Mouse (Mus musculus): ENCODE data around the gene Sec24c. TPM values are rescaled to one million over a fixed set of nuclear protein-coding genes. Genes with fewer than 3 reads are reported as not detected.
A peak's percentile ranks its signal among the peaks of the same experiment; 100 is the strongest.

Gene Sec24c
- total RNA-seq, 1 experiment, result 104 TPM

GRCm38 (mm10) chr14:20713832-20714231 lies 39.7 kb downstream of the Sec24c start:
- no peak for TF ChIP-seq ZC3H11A (IDR thresholded peaks at IDR 0.05; ENCODE audit: borderline replicate concordance, low read depth, low read length)
- TF ChIP-seq ZNF384 (IDR thresholded peaks at IDR 0.05; ENCODE audit: low read depth, low read length), result no peak
- TF ChIP-seq MAFK (IDR thresholded peaks at IDR 0.05; ENCODE audit: insufficient read depth, low read depth, low read length), result no peak
- TF ChIP-seq HCFC1 (IDR thresholded peaks at IDR 0.05; ENCODE audit: borderline replicate concordance, insufficient read depth, low read length), result no peak
- TF ChIP-seq CHD2 (IDR thresholded peaks at IDR 0.05; ENCODE audit: low read depth, low read length), result no peak
- no peaks in the 10 kb centered on the region; a peak in 1 of 4 replicates for H3K4me1 ChIP-seq (ENCODE audit: control insufficient read depth in 2 of 2, insufficient read depth in 2 of 2, low read length in 2 of 2, poor library complexity in 1 of 2)
- in situ Hi-C loops (cut with MboI; ENCODE audit: low sequenced_read_pairs in 2 of 2, unreplicated experiment in 2 of 2), result no loop called here
- peak overlapping the region; percentile 28 to 37; a peak in 2 of 4 replicates for H3K4me3 ChIP-seq (ENCODE audit: insufficient read depth in 1 of 2, low read depth in 1 of 2, low read length in 2 of 2, poor library complexity in 1 of 2, severe bottlenecking in 1 of 2)
- DNase-seq (ENCODE audit: low read depth, low spot score), result no peak
- H3K27ac ChIP-seq (ENCODE audit: insufficient read depth, low read depth, low read length, poor library complexity, severe bottlenecking), result no peak overlapping the region
- H3K9ac ChIP-seq (ENCODE audit: insufficient read depth, low read depth, low read length, poor library complexity, severe bottlenecking), result peak overlapping the region; percentile 6; the same call in 1 of the 2 replicates
- H3K36me3 ChIP-seq (ENCODE audit: control insufficient read depth, insufficient read depth, low read length, poor library complexity, severe bottlenecking), result peaks cover 4% of the 10 kb centered on the region; the same call in 1 of the 2 replicates
- H3K9me3 ChIP-seq (ENCODE audit: control insufficient read depth, insufficient read depth, low read depth, low read length), result no peaks in the 10 kb centered on the region

- no peaks in the 10 kb centered on the region for H3K9me3 ChIP-seq (ENCODE audit: control insufficient read depth, insufficient read depth, low read depth, low read length)
- TF ChIP-seq ZC3H11A (IDR thresholded peaks at IDR 0.05; ENCODE audit: borderline replicate concordance, low read depth, low read length) (no peak), CHD2 (IDR thresholded peaks at IDR 0.05; ENCODE audit: low read depth, low read length) (no peak), MAFK (IDR thresholded peaks at IDR 0.05; ENCODE audit: insufficient read depth, low read depth, low read length) (no peak), ZNF384 (IDR thresholded peaks at IDR 0.05; ENCODE audit: low read depth, low read length) (no peak), HCFC1 (IDR thresholded peaks at IDR 0.05; ENCODE audit: borderline replicate concordance, insufficient read depth, low read length) (no peak)
- in situ Hi-C loops (cut with MboI; ENCODE audit: low sequenced_read_pairs in 2 of 2, unreplicated experiment in 2 of 2), result no loop called here
These were observed 44.3 kb downstream of the Sec24c start for GRCm38 (mm10) chr14:20718443-20718842.

GRCm38 (mm10) chr14:20719767-20720166 lies 45.7 kb downstream of the Sec24c start:
- H3K36me3 ChIP-seq (ENCODE audit: control insufficient read depth, insufficient read depth, low read length, poor library complexity, severe bottlenecking), result peaks cover 19% of the 10 kb centered on the region; the same call in 1 of the 2 replicates

More at GRCm38 (mm10) chr14:20718443-20718842, 44.3 kb downstream of the Sec24c start:
- Histone ChIP-seq H3K4me1 (ENCODE audit: control insufficient read depth in 2 of 2, insufficient read depth in 2 of 2, low read length in 2 of 2, poor library complexity in 1 of 2) (no peaks in the 10 kb centered on the region; a peak in 1 of 4 replicates), H3K36me3 (ENCODE audit: control insufficient read depth, insufficient read depth, low read length, poor library complexity, severe bottlenecking) (peaks cover 13% of the 10 kb centered on the region; the same call in 1 of the 2 replicates), H3K9ac (ENCODE audit: insufficient read depth, low read depth, low read length, poor library complexity, severe bottlenecking) (no peak overlapping the region), H3K27ac (ENCODE audit: insufficient read depth, low read depth, low read length, poor library complexity, severe bottlenecking) (no peak overlapping the region), H3K4me3 (ENCODE audit: insufficient read depth in 1 of 2, low read depth in 1 of 2, low read length in 2 of 2, poor library complexity in 1 of 2, severe bottlenecking in 1 of 2) (no peak overlapping the region)
- DNase-seq (ENCODE audit: low read depth, low spot score), result no peak

DNA sequence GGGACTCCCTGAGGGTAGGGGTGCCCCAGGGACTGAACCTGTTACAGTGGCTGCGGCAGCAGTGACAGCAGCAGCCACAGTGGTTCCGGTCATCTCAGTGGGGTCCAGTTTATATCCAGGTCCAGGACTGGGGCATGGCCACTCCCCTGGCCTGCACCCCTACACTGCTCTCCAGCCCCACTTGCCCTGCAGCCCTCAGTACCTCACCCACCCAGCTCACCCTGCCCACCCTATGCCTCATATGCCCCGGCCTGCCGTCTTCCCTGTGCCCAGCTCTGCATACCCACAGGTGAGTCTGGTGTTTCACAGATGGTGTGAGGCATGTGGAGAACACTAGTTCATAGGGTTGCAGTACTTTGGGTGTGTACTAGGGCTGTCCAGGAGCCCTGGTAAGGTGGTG lies 47.3 kb downstream of the Sec24c start:
- TF ChIP-seq ZC3H11A (IDR thresholded peaks at IDR 0.05; ENCODE audit: borderline replicate concordance, low read depth, low read length) (no peak), ZNF384 (IDR thresholded peaks at IDR 0.05; ENCODE audit: low read depth, low read length) (no peak), CHD2 (IDR thresholded peaks at IDR 0.05; ENCODE audit: low read depth, low read length) (no peak), HCFC1 (IDR thresholded peaks at IDR 0.05; ENCODE audit: borderline replicate concordance, insufficient read depth, low read length) (no peak), MAFK (IDR thresholded peaks at IDR 0.05; ENCODE audit: insufficient read depth, low read depth, low read length) (no peak)

More at GRCm38 (mm10) chr14:20719767-20720166, 45.7 kb downstream of the Sec24c start:
- H3K9me3 ChIP-seq (ENCODE audit: control insufficient read depth, insufficient read depth, low read depth, low read length), result no peaks in the 10 kb centered on the region
- no peak for DNase-seq (ENCODE audit: low read depth, low spot score)
- no peak overlapping the region for H3K4me3 ChIP-seq (ENCODE audit: insufficient read depth in 1 of 2, low read depth in 1 of 2, low read length in 2 of 2, poor library complexity in 1 of 2, severe bottlenecking in 1 of 2)
- no peak overlapping the region for H3K9ac ChIP-seq (ENCODE audit: insufficient read depth, low read depth, low read length, poor library complexity, severe bottlenecking)
- no peak overlapping the region for H3K27ac ChIP-seq (ENCODE audit: insufficient read depth, low read depth, low read length, poor library complexity, severe bottlenecking)
- in situ Hi-C loops (cut with MboI; ENCODE audit: low sequenced_read_pairs in 2 of 2, unreplicated experiment in 2 of 2), result no loop called here
- H3K4me1 ChIP-seq (ENCODE audit: control insufficient read depth in 2 of 2, insufficient read depth in 2 of 2, low read length in 2 of 2, poor library complexity in 1 of 2), result no peaks in the 10 kb centered on the region
- TF ChIP-seq ZC3H11A (IDR thresholded peaks at IDR 0.05; ENCODE audit: borderline replicate concordance, low read depth, low read length) (no peak), CHD2 (IDR thresholded peaks at IDR 0.05; ENCODE audit: low read depth, low read length) (no peak), ZNF384 (IDR thresholded peaks at IDR 0.05; ENCODE audit: low read depth, low read length) (no peak), HCFC1 (IDR thresholded peaks at IDR 0.05; ENCODE audit: borderline replicate concordance, insufficient read depth, low read length) (no peak), MAFK (IDR thresholded peaks at IDR 0.05; ENCODE audit: insufficient read depth, low read depth, low read length) (no peak)

More for the DNA sequence above, 47.3 kb downstream of the Sec24c start:
- DNase-seq (ENCODE audit: low read depth, low spot score), result no peak
- Histone ChIP-seq H3K4me1 (ENCODE audit: control insufficient read depth in 2 of 2, insufficient read depth in 2 of 2, low read length in 2 of 2, poor library complexity in 1 of 2) (no peaks in the 10 kb centered on the region), H3K9ac (ENCODE audit: insufficient read depth, low read depth, low read length, poor library complexity, severe bottlenecking) (no peak overlapping the region), H3K4me3 (ENCODE audit: insufficient read depth in 1 of 2, low read depth in 1 of 2, low read length in 2 of 2, poor library complexity in 1 of 2, severe bottlenecking in 1 of 2) (no peak overlapping the region), H3K9me3 (ENCODE audit: control insufficient read depth, insufficient read depth, low read depth, low read length) (no peaks in the 10 kb centered on the region), H3K27ac (ENCODE audit: insufficient read depth, low read depth, low read length, poor library complexity, severe bottlenecking) (no peak overlapping the region), H3K36me3 (ENCODE audit: control insufficient read depth, insufficient read depth, low read length, poor library complexity, severe bottlenecking) (peaks cover 20% of the 10 kb centered on the region; the same call in 1 of the 2 replicates)
- in situ Hi-C loops (cut with MboI; ENCODE audit: low sequenced_read_pairs in 2 of 2, unreplicated experiment in 2 of 2), result no loop called here
